ENCODE assay signal across 9 mouse cellular contexts in genomic region chr17:34347606-34348308, GRCm38 (mm10). TPM values are rescaled to one million over a fixed set of nuclear protein-coding genes. Genes with fewer than 3 reads are reported as not detected.
A peak's percentile ranks its signal among the peaks of the same experiment; 100 is the strongest.
DNase-seq lines count a peak whose midpoint lies in the region; ATAC-seq lines count a peak whose summit lies in the region.
"Had no signal": no experiment of that assay in that cellular context is flagged by ENCODE, and none has a peak within 500 bp of the region (broad histone marks: within the 10 kb centered on the region; RNA-seq: fewer than 3 reads in every experiment).

No protein-coding gene starts in this region.

- H3K27me3 ChIP-seq in hindbrain, embryonic 10.5 days (ENCODE audit: insufficient read depth, poor library complexity, severe bottlenecking) = no peaks in the 10 kb centered on the region; the same call in 1 of the 2 replicates

- no peaks in the 10 kb centered on the region for H3K36me3 ChIP-seq in hindbrain, embryonic 10.5 days

- no peaks in the 10 kb centered on the region for H3K4me1 ChIP-seq in hindbrain, embryonic 10.5 days (replicated peaks)

- WGBS in hindbrain, embryonic 10.5 days = 78% methylated on average over 6 of the region's 6 CpGs

- no peak overlapping the region for H3K4me3 ChIP-seq in hindbrain, embryonic 10.5 days

- peak; percentile 86 for ATAC-seq in neutrophil, adult 5-6 weeks (ENCODE audit: extremely low read depth, insufficient number of reproducible peaks, low FRiP score, poor library complexity, severe bottlenecking)

- peak; percentile 36 for DNase-seq in gastrocnemius, adult 18-20 months (ENCODE audit: low spot score)
- no peak for DNase-seq in gastrocnemius, adult 8-10 months (ENCODE audit: low spot score in 2 of 2)
- peak; percentile 52 to 73 for DNase-seq in CD8-positive naive resting alpha-beta T cell, adult 2 months (ENCODE audit: low read depth in 2 of 2, low spot score in 2 of 2)
- DNase-seq in c-Kit-positive CD71-positive TER-119-positive erythroid progenitor cells, embryonic 14.5 days (ENCODE audit: low spot score) = peak; percentile 15
- DNase-seq in layer of hippocampus, postnatal 14 days (ENCODE audit: low spot score in 2 of 2) = peak; percentile 40 to 62
- DNase-seq in thymus, postnatal 4 days = peak; percentile 73
- no peak for DNase-seq in hindbrain, embryonic 10.5 days (ENCODE audit: low spot score)

- H3K9me3 ChIP-seq in hindbrain, embryonic 10.5 days = no peaks in the 10 kb centered on the region

- H3K27ac ChIP-seq in hindbrain, embryonic 10.5 days = no peak overlapping the region

RNA-seq across cellular contexts. Expression of gene Btnl2, which starts 6.9 kb away (rescaled TPM):
- under 1 TPM; 0.14 to 0.33 TPM for total RNA-seq in gastrocnemius, adult 18-20 months (2021)
- under 1 TPM in 2 of 4 experiments, not detected in 2; 0.35 to 0.47 TPM for total RNA-seq in gastrocnemius, adult 8-10 months (2022)
- under 1 TPM; 0.48 to 0.74 TPM for total RNA-seq in layer of hippocampus, postnatal 14 days (2021)
- 10.9 and 11.9 TPM in 2 replicates for total RNA-seq in neutrophil, adult 5-6 weeks (2017)
- not detected in 2 replicates for polyA plus RNA-seq in hindbrain, embryonic 10.5 days (2016; fragmentation: Nextera tagmentation; extraction: Ambion mirVana)

RNA-seq across cellular contexts. Expression of gene H2-Eb2, which starts 22.3 kb away (rescaled TPM):
- total RNA-seq in gastrocnemius, adult 18-20 months (2021) = not detected
- total RNA-seq in gastrocnemius, adult 8-10 months (2022) = not detected
- not detected for total RNA-seq in layer of hippocampus, postnatal 14 days (2021)
- total RNA-seq in neutrophil, adult 5-6 weeks (2017) = 52.6 and 54.0 TPM in 2 replicates
- polyA plus RNA-seq in hindbrain, embryonic 10.5 days (2016; fragmentation: Nextera tagmentation; extraction: Ambion mirVana) = not detected in 2 replicates
- polyA plus RNA-seq: intestine, embryonic 14.5 days had no signal

RNA-seq across cellular contexts. Expression of gene Btnl1, which starts 29.2 kb away (rescaled TPM):
- total RNA-seq in gastrocnemius, adult 18-20 months (2021) = not detected
- total RNA-seq in gastrocnemius, adult 8-10 months (2022) = not detected
- total RNA-seq in layer of hippocampus, postnatal 14 days (2021) = not detected
- total RNA-seq in neutrophil, adult 5-6 weeks (2017) = 0.93 TPM in 1 of 2 replicates, not detected in the other
- not detected in 2 replicates for polyA plus RNA-seq in hindbrain, embryonic 10.5 days (2016; fragmentation: Nextera tagmentation; extraction: Ambion mirVana)

RNA-seq across cellular contexts. Expression of gene H2-Eb1, which starts 42.1 kb away (rescaled TPM):
- 1 to 10 TPM; 3.9 to 5.6 TPM for total RNA-seq in gastrocnemius, adult 18-20 months (2021)
- total RNA-seq in gastrocnemius, adult 8-10 months (2022) = 1 to 10 TPM; 2.6 to 6.3 (median 3.7) TPM
- total RNA-seq in layer of hippocampus, postnatal 14 days (2021) = 1 to 10 TPM; 1.8 to 2.1 TPM
- total RNA-seq in neutrophil, adult 5-6 weeks (2017) = 2,076 and 2,332 TPM in 2 replicates
- polyA plus RNA-seq in hindbrain, embryonic 10.5 days (2016; fragmentation: Nextera tagmentation; extraction: Ambion mirVana) = 1.0 and 1.3 TPM in 2 replicates

RNA-seq across cellular contexts. Expression of gene BC051142, which starts 50.9 kb away (rescaled TPM):
- not detected for total RNA-seq in gastrocnemius, adult 18-20 months (2021)
- not detected for total RNA-seq in gastrocnemius, adult 8-10 months (2022)
- total RNA-seq in layer of hippocampus, postnatal 14 days (2021) = 1 to 10 TPM; 4.8 to 8.2 TPM
- total RNA-seq in neutrophil, adult 5-6 weeks (2017) = 12.5 and 14.0 TPM in 2 replicates
- 1.4 and 2.0 TPM in 2 replicates for polyA plus RNA-seq in hindbrain, embryonic 10.5 days (2016; fragmentation: Nextera tagmentation; extraction: Ambion mirVana)

Comparison
In these comparisons a context has a peak if more than half of its experiments do, and no peak if none do; other contexts are left out.
1. DNase-seq: peak in gastrocnemius, adult 18-20 months (single experiment), CD8-positive naive resting alpha-beta T cell, adult 2 months (2 of 2), c-Kit-positive CD71-positive TER-119-positive erythroid progenitor cells, embryonic 14.5 days (single experiment), layer of hippocampus, postnatal 14 days (2 of 2) and thymus, postnatal 4 days (single experiment); none in gastrocnemius, adult 8-10 months (0 of 2) and hindbrain, embryonic 10.5 days (single experiment).
2. RNA of gene H2-Eb2, which starts 22.3 kb away (total RNA-seq): 52.6 to 54.0 TPM in neutrophil, adult 5-6 weeks; not detected in gastrocnemius, adult 18-20 months, not detected in gastrocnemius, adult 8-10 months and not detected in layer of hippocampus, postnatal 14 days; every median in the first group is over 10 times any median in the second.